Mouse (Mus musculus) cerebellum, adult 2 months (tissue): ENCODE data around the gene Nell1.

ENCODE experiments used
- CTCF ChIP-seq: fragments of 200-500 bp; IDR thresholded peaks from 2 replicates; pipeline ENCODE4 v1.5.1; 2011; ENCODE audit warnings: low read depth, mild to moderate bottlenecking, control low read depth, low read length, moderate library complexity, borderline replicate concordance; ENCODE audit not compliant: insufficient read depth
- POLR2A ChIP-seq: fragments of 200-500 bp; IDR thresholded peaks from 2 replicates; pipeline ENCODE4 v1.6.1; 2011; ENCODE audit warnings: low read length, control low read depth, borderline replicate concordance; ENCODE audit not compliant: insufficient read depth

GRCm38 (mm10) chr7:49946691-49947090 lies 28.0 kb upstream of the Nell1 start:
- TF ChIP-seq CTCF, result no peak
- TF ChIP-seq POLR2A, result no peak
